Mouse (Mus musculus) ES-E14 (cell line): ENCODE results near the gene Carmil1. TPM values are rescaled to one million over a fixed set of nuclear protein-coding genes. Genes with fewer than 3 reads are reported as not detected.

Experiments
- DNase-seq: peaks from one replicate; pipeline ENCODE4 v3.0.0-alpha.2; 2013; ENCODE audit warnings: low read depth, low spot score
- H3K27ac ChIP-seq: 2 replicates; pipeline ENCODE4 v1.5.1; 2012; ENCODE audit warnings: low read depth, mild to moderate bottlenecking, low read length, moderate library complexity, mixed read lengths; ENCODE audit not compliant: poor library complexity, insufficient read depth, severe bottlenecking
- H3K36me3 ChIP-seq: 2 replicates; pipeline ENCODE4 v1.6.1; 2012; ENCODE audit warnings: mild to moderate bottlenecking, low read length, moderate library complexity, mixed read lengths; ENCODE audit not compliant: control insufficient read depth, poor library complexity, insufficient read depth, severe bottlenecking
- H3K4me1 ChIP-seq, 2 experiments: fragments of 150-350 bp in 1 of 2; sonication (generic) in 1 of 2; 2 replicates each; pipeline ENCODE4 v1.6.1; 2012; ENCODE audit warnings: low read length in 2 of 2, mild to moderate bottlenecking in 1 of 2, mixed read lengths in 1 of 2; ENCODE audit not compliant: control insufficient read depth in 2 of 2, insufficient read depth in 2 of 2, poor library complexity in 1 of 2
- H3K4me3 ChIP-seq, 2 experiments: fragments of 150-350 bp in 1 of 2; sonication (generic) in 1 of 2; 2 replicates each; pipeline ENCODE4 v1.5.1; 2012; ENCODE audit warnings: low read length in 2 of 2, low read depth in 1 of 2, mild to moderate bottlenecking in 1 of 2, mixed read lengths in 1 of 2; ENCODE audit not compliant: insufficient read depth in 1 of 2, poor library complexity in 1 of 2, severe bottlenecking in 1 of 2
- H3K9ac ChIP-seq: 2 replicates; pipeline ENCODE4 v1.6.1; 2012; ENCODE audit warnings: low read depth, mild to moderate bottlenecking, low read length, mixed read lengths; ENCODE audit not compliant: poor library complexity, insufficient read depth, severe bottlenecking
- H3K9me3 ChIP-seq: fragments of 150-350 bp; sonication (generic); 2 replicates; pipeline ENCODE4 v1.6.1; 2012; ENCODE audit warnings: low read depth, mild to moderate bottlenecking, low read length; ENCODE audit not compliant: control insufficient read depth, insufficient read depth
- CHD2 ChIP-seq: IDR thresholded peaks from 2 replicates; pipeline ENCODE4 v1.6.1; 2014; ENCODE audit warnings: mild to moderate bottlenecking, low read depth, low read length, inconsistent platforms
- HCFC1 ChIP-seq: IDR thresholded peaks from 2 replicates; pipeline ENCODE4 v1.6.1; 2012; ENCODE audit warnings: low read length, inconsistent platforms, borderline replicate concordance; ENCODE audit not compliant: insufficient read depth
- MAFK ChIP-seq: IDR thresholded peaks from 2 replicates; pipeline ENCODE4 v1.6.1; 2014; ENCODE audit warnings: mild to moderate bottlenecking, low read depth, low read length, inconsistent platforms; ENCODE audit not compliant: insufficient read depth
- ZC3H11A ChIP-seq: IDR thresholded peaks from 2 replicates; pipeline ENCODE4 v1.6.1; 2012; ENCODE audit warnings: low read depth, mild to moderate bottlenecking, inconsistent platforms, low read length, borderline replicate concordance
- ZNF384 ChIP-seq: IDR thresholded peaks from 2 replicates; pipeline ENCODE4 v1.6.1; 2012; ENCODE audit warnings: low read depth, low read length, inconsistent platforms
- in situ Hi-C, 2 experiments: fragments of 600-800 bp; cut with MboI; formaldehyde crosslinking; loops; one replicate each; pipeline ENCODE4 v1.15.1; 2025; ENCODE audit warnings: low sequenced_read_pairs in 2 of 2, inconsistent platforms in 1 of 2; ENCODE audit not compliant: unreplicated experiment in 2 of 2
- total RNA-seq: library from RNA; depleted of rRNA; stranded (reverse); fragments of 300-350 nt; gene quantifications from 2 replicates; pipeline ENCODE4 v1.2.3, GENCODE M21; 2012

Gene Carmil1
- total RNA-seq, 1 experiment, result 17.0 TPM

- no peak for TF ChIP-seq ZNF384
- no peak for TF ChIP-seq HCFC1
- no peak for TF ChIP-seq ZC3H11A
- no peak for TF ChIP-seq CHD2
- TF ChIP-seq MAFK, result no peak
- Histone ChIP-seq H3K4me3 (no peak overlapping the region), H3K36me3 (no peaks in the 10 kb centered on the region; the same call in 1 of the 2 replicates), H3K9me3 (no peaks in the 10 kb centered on the region), H3K4me1 (no peaks in the 10 kb centered on the region), H3K27ac (no peak overlapping the region), H3K9ac (no peak overlapping the region)
- in situ Hi-C loops, result no loop called here
- no peak for DNase-seq
Measured at GRCm38 (mm10) chr13:24146541-24146940, 134.1 kb downstream of the Carmil1 start.

GRCm38 (mm10) chr13:24144858-24145257, 135.7 kb downstream of the Carmil1 start:
- Histone ChIP-seq H3K36me3 (no peaks in the 10 kb centered on the region; the same call in 1 of the 2 replicates), H3K4me1 (no peaks in the 10 kb centered on the region), H3K4me3 (no peak overlapping the region), H3K27ac (no peak overlapping the region), H3K9ac (no peak overlapping the region), H3K9me3 (no peaks in the 10 kb centered on the region)
- in situ Hi-C loops, result no loop called here
- DNase-seq, result no peak
- TF ChIP-seq ZC3H11A (no peak), CHD2 (no peak), HCFC1 (no peak), ZNF384 (no peak), MAFK (no peak)

GRCm38 (mm10) chr13:24144141-24144540, 136.5 kb downstream of the Carmil1 start:
- no peaks in the 10 kb centered on the region for H3K9me3 ChIP-seq
- H3K4me1 ChIP-seq, result no peaks in the 10 kb centered on the region
- no peak overlapping the region for H3K27ac ChIP-seq
- no peaks in the 10 kb centered on the region; the same call in 1 of the 2 replicates for H3K36me3 ChIP-seq
- H3K4me3 ChIP-seq, result no peak overlapping the region
- in situ Hi-C loops, result no loop called here
- TF ChIP-seq ZNF384, result no peak
- TF ChIP-seq ZC3H11A, result no peak
- TF ChIP-seq CHD2, result no peak
- H3K9ac ChIP-seq, result no peak overlapping the region
- DNase-seq, result no peak

GRCm38 (mm10) chr13:24136836-24137235, 143.8 kb downstream of the Carmil1 start:
- no peak for DNase-seq
- TF ChIP-seq MAFK (no peak), ZNF384 (no peak)
- H3K4me1 ChIP-seq, result peaks cover 0 to 2% of the 10 kb centered on the region in 2 experiments; a peak in 1 of 4 replicates
- in situ Hi-C loops, result no loop called here
- no peaks in the 10 kb centered on the region for H3K9me3 ChIP-seq
- no peak overlapping the region for H3K9ac ChIP-seq
- no peak overlapping the region for H3K27ac ChIP-seq
- H3K4me3 ChIP-seq, result no peak overlapping the region
- H3K36me3 ChIP-seq, result peaks cover 4% of the 10 kb centered on the region; the same call in 1 of the 2 replicates
